Mouse (Mus musculus) cerebral cortex, adult 2 months (tissue): Measurements from ENCODE around the gene Zfp219.

Experiments used
- WGBS: fragments of 180-500 bp; shearing (Covaris S2); methylation state at CpG from one replicate; pipeline ENCODE4 v1.1.7; 2018; 5-methylcytosine and 5-hydroxymethylcytosine counted together

Zfp219 gene

DNA sequence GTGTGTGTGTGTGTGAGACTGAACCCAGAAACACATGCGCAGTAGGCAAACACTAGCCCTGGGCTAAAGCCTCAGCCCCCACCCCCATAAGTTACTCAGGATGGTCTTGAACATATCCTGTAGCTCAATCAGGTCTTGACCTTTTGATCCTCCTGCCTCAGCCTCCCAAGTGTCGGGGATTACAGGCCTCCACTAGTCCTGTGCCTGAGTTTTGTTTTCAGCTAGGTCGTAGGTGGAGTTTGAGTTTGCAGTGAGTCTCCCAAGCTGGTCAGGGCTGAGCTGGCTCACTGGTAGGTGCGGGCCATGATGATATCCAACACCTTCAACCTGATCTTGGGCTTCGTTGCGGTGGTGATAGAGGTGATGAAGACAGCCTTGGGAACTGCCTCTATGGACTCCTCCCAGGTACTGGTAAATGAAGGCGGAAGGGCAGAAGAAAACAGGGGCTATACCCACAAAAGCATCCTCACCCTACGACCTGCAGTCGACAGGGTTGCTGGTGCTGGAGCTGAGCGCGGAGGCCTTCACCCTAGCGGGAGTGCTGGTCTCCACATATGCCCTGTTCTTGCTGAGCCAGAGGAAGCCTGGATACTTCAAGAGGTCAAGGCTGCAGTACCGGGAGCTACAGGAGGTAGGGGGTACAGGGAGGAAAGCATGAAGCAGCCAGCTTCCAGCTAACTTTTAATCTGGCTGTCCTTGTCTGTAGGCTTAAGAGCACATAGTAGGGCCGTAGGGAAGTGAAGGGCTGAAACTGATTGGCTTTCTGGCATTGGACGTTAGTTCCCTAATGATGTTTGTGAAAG, 2.1 kb downstream of the Zfp219 start:
- WGBS, result 85% methylated on average over 15 of the region's 15 CpGs

- 90% methylated on average over 4 of the region's 4 CpGs for WGBS
Measured at GRCm38 (mm10) chr14:52017662-52018061, 2.9 kb downstream of the Zfp219 start.

DNA sequence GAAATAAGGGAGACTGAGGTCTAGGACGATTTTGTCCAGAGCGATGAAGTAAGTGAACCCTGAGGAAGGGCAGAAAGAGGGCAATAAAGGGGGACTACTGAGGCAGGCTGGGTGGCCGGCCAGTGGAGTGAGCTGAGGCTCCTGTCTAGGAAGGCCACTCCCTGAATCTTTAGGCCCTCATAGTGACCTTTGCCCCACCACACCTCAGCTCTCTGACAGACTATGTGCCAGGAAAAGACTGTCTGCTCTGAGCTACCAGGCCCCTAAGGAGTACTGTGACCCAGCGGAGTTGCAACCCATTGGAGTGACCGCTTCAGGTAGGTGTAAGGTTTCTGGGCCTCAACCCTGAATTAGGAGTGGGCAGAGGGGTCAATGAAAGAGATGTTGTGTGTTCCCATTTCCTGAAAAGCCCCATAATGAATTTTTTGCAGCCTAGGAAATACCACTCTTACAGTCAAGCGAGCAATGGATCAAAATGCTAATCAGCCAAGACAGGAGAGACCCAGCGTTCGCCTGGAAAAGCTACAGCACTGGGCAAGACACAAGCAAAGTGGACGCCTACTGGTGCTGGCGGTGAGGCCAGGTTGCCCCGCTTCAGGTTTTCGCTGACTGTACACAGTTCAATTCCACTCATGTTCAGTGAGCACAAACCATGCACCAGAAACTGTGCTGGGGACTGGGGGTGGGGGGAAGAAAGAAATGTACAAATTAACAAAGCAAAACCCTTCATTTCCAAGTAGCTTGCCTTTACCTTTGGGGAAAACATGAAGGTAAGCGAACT, 3.7 kb downstream of the Zfp219 start:
- WGBS, result 86% methylated on average over 13 of the region's 13 CpGs

GRCm38 (mm10) chr14:52015445-52016100, 5.0 kb downstream of the Zfp219 start, which contains the start of gene Tmem253:
Tmem253 (plus strand) TSS chr14:52015658.
- 28% methylated on average over 6 of the region's 6 CpGs for WGBS

- WGBS, result 1% methylated on average over 25 of the region's 28 CpGs
Measured at GRCm38 (mm10) chr14:52014761-52015311, 5.7 kb downstream of the Zfp219 start.

GRCm38 (mm10) chr14:52014271-52014760, 6.2 kb downstream of the Zfp219 start:
- under 1% methylated on average over 22 of the region's 80 CpGs for WGBS

GRCm38 (mm10) chr14:52013771-52014219, 6.7 kb downstream of the Zfp219 start:
- 2% methylated on average over 23 of the region's 24 CpGs for WGBS

DNA sequence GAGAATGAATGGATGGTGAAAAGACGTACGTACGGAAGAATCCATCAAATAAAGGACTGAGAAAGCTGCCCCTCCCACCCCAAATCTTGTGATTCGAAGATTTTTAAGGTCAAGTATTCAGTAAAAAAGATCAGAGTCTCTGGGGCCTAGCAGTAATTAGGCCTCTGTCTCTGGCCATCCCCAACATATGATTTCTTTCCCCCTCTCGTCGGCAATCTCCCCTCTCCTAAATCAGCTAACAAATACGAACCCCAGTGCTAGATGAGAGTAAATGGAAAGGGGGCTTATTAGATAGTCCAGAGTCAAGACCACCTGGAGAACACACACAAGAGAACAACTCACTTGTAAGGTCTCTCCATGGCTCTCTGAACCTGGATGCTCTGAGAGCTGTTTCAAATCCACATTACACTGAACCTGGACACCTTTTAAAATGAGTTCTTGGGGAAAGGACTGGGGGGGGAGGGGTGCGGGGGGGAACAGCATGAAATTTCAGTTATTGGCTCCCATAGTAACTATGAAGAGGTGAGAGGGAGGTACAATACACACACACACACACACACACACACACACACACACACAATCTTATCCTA, 7.4 kb downstream of the Zfp219 start:
- 57% methylated on average over 8 of the region's 8 CpGs for WGBS

GRCm38 (mm10) chr14:52012553-52012952, 8.0 kb downstream of the Zfp219 start:
- WGBS, result 47% methylated on average over 5 of the region's 5 CpGs

GRCm38 (mm10) chr14:52012085-52012484, 8.4 kb downstream of the Zfp219 start:
- WGBS, result 36% methylated on average over 4 of the region's 4 CpGs

DNA sequence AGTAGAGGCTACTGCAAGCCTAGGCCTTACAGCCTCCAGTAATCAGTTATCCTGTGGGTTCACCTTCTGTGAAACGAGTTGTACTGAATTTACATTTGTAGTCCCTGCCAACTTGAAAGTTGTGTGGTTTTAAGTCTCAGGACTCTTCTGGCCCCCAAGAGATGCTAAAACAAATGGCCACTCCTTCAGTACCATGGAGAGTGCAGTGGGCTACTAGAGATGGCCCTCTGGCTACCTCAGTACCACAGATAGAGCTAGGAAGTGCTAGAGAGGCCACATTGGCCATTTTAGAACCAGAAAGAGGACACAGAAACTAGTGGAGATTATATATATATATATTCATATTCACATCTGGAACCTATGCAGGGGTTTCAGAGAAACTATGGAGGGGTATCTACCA, 8.8 kb downstream of the Zfp219 start:
- WGBS, result 44% methylated on average over 1 of the region's 1 CpGs

GRCm38 (mm10) chr14:52010446-52011111, 10.0 kb downstream of the Zfp219 start:
- 19% methylated on average over 9 of the region's 9 CpGs for WGBS

GRCm38 (mm10) chr14:52009841-52010240, 10.7 kb downstream of the Zfp219 start:
- 60% methylated on average over 6 of the region's 6 CpGs for WGBS

- 41% methylated on average over 26 of the region's 26 CpGs for WGBS
Measured at GRCm38 (mm10) chr14:52009361-52009760, 11.2 kb downstream of the Zfp219 start.

- 48% methylated on average over 38 of the region's 38 CpGs for whole genome bisulfite sequencing
Measured at GRCm38 (mm10) chr14:52008321-52009203, 12.0 kb downstream of the Zfp219 start.

GRCm38 (mm10) chr14:52006771-52007170, 13.8 kb downstream of the Zfp219 start:
- WGBS, result 93% methylated on average over 23 of the region's 23 CpGs

DNA sequence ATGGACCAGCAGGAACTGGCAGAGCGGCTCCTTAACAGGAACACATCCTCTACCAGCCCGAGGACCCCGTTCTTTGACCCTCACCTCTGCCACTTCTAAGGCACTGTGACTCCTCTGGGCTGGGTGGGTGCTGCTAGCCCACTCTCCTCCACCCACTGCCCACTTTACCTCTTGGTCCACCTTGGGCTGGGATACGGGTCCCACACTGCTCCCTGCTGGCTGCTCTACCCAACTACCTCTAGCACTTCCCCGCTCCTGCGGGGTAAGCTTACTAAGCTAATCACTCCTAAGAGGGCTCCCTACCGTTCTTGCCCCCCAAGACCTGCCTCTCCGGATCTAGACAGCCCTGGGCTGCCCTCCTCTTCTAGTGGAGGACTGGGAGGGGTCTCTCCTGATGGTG, 14.3 kb downstream of the Zfp219 start:
- 72% methylated on average over 8 of the region's 8 CpGs for WGBS

GRCm38 (mm10) chr14:52005616-52006015, 14.9 kb downstream of the Zfp219 start:
- 81% methylated on average over 6 of the region's 6 CpGs for WGBS

- 64% methylated on average over 7 of the region's 7 CpGs for WGBS
Measured at GRCm38 (mm10) chr14:52005141-52005540, 15.4 kb downstream of the Zfp219 start.
